ENCODE assay signal across 20 mouse cellular contexts in the genomic region with DNA sequence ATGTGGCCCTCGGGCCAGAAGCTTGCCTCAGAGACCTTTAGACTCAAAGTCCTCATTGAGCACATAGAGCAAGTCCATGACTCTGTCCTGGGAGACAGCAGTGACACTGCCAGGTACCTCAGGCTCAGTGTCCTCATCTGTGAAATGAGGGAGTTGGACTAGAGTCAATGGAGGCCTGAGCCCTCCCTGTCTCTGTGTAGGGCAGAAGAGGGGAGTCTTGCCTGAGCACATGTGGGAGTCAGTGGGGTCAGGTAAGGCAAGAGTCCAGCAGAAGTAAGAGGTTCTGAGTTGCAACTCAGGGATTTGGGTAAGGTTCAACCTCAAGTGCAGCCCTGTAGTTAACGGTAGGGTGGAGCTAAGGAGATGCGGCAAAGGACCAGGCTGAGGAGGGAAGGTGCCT. TPM values are rescaled to one million over a fixed set of nuclear protein-coding genes. Genes with fewer than 3 reads are reported as not detected.
"Had no signal": no experiment of that assay in that cellular context is flagged by ENCODE, and none has a peak within 500 bp of the region (broad histone marks: within the 10 kb centered on the region; RNA-seq: fewer than 3 reads in every experiment).

No protein-coding gene starts in this region.

- ATAC-seq: midbrain, embryonic 15.5 days had no signal

- H3K36me3 ChIP-seq: midbrain, embryonic 15.5 days had no signal

- H3K27me3 ChIP-seq: limb, embryonic 15.5 days; midbrain, embryonic 15.5 days; neural tube, embryonic 12.5 days had no signal

- H3K9me3 ChIP-seq: limb, embryonic 15.5 days; liver, embryonic 15.5 days; midbrain, embryonic 15.5 days; neural tube, embryonic 12.5 days had no signal

- H3K4me2 ChIP-seq: limb, embryonic 15.5 days; liver, embryonic 15.5 days; lung, embryonic 14.5 days; midbrain, embryonic 11.5 days; midbrain, embryonic 15.5 days had no signal

- H3K9ac ChIP-seq: limb, embryonic 15.5 days; liver, embryonic 15.5 days; lung, embryonic 14.5 days; midbrain, embryonic 15.5 days; neural tube, embryonic 12.5 days had no signal

- H3K4me3 ChIP-seq: limb, embryonic 15.5 days; liver, embryonic 15.5 days; midbrain, embryonic 15.5 days; neural tube, embryonic 12.5 days had no signal

- DNase-seq: kidney, adult 8-10 months; layer of hippocampus, adult 9-11 months; layer of hippocampus, postnatal 36 days; lung, embryonic 14.5 days; lung, postnatal 10 days; lung, postnatal 4 days; thymus, postnatal 14 days had no signal

- H3K27ac ChIP-seq: limb, embryonic 15.5 days; liver, embryonic 15.5 days; midbrain, embryonic 15.5 days; neural tube, embryonic 12.5 days had no signal

RNA-seq across cellular contexts. Expression of a gene that starts 34.6 kb away (rescaled TPM):
- total RNA-seq: layer of hippocampus, adult 18-20 months; layer of hippocampus, postnatal 36 days; left cerebral cortex, adult 8-10 months; left cerebral cortex, postnatal 25 days; megakaryocyte, adult 5-6 weeks; monocyte, adult 5-6 weeks; neutrophil, adult 5-6 weeks had no signal
- polyA plus RNA-seq: intestine, embryonic 14.5 days; limb, embryonic 11.5 days; limb, embryonic 15.5 days; liver, embryonic 15.5 days; lung, embryonic 14.5 days; midbrain, embryonic 11.5 days; midbrain, embryonic 15.5 days; neural tube, embryonic 12.5 days had no signal

RNA-seq across cellular contexts. Expression of a gene that starts 58.6 kb away (rescaled TPM):
- total RNA-seq: megakaryocyte, adult 5-6 weeks; monocyte, adult 5-6 weeks; neutrophil, adult 5-6 weeks had no signal
